In genomic region chr9:47749160-47749559, GRCm38 (mm10) we compare ENCODE assay signal across 25 mouse cellular contexts.
"Had no signal": no experiment of that assay in that cellular context is flagged by ENCODE, and none has a peak within 500 bp of the region (broad histone marks: within the 10 kb centered on the region; RNA-seq: fewer than 3 reads in every experiment).

No protein-coding gene starts in this region.

- H3K4me3 ChIP-seq: gastrocnemius, adult 2 months; heart, adult 2 months; heart, embryonic 13.5 days; heart, embryonic 15.5 days; hindbrain, embryonic 13.5 days; hindbrain, embryonic 15.5 days; kidney, embryonic 15.5 days; limb, embryonic 13.5 days; limb, embryonic 15.5 days; liver, embryonic 12.5 days had no signal

- H3K27ac ChIP-seq: gastrocnemius, adult 2 months; heart, adult 2 months; heart, embryonic 13.5 days; heart, embryonic 15.5 days; hindbrain, embryonic 13.5 days; hindbrain, embryonic 15.5 days; hindbrain, postnatal 0 days; kidney, embryonic 15.5 days; kidney, postnatal 0 days; limb, embryonic 13.5 days; limb, embryonic 15.5 days; liver, embryonic 12.5 days; liver, embryonic 14.5 days had no signal

- ATAC-seq: hindbrain, postnatal 0 days; intestine, embryonic 16.5 days; liver, embryonic 12.5 days had no signal

- DNase-seq: gastrocnemius, adult 2 months; gastrocnemius, postnatal 14 days; gastrocnemius, postnatal 36 days; heart, adult 11 months; heart, adult 2 months; heart, postnatal 14 days; heart, postnatal 36 days; kidney, adult 11 months; kidney, adult 2 months; kidney, adult 9 months; kidney, postnatal 14 days; kidney, postnatal 36 days; layer of hippocampus, postnatal 36 days had no signal
